Mouse (Mus musculus): ENCODE measurements around the gene Barhl2. TPM values are rescaled to one million over a fixed set of nuclear protein-coding genes. Genes with fewer than 3 reads are reported as not detected.
A peak's percentile ranks its signal among the peaks of the same experiment; 100 is the strongest.

Barhl2 gene
- total and polyA plus RNA-seq, 2 experiments from 2014 or later = not detected

- 64% methylated on average over 3 of the region's 3 CpGs for WGBS
- H3K9ac ChIP-seq (replicated peaks; ENCODE audit: low read depth, low read length) = no peak overlapping the region
- H3K4me3 ChIP-seq (ENCODE audit: low read depth, low read length) = no peak overlapping the region
- no peaks in the 10 kb centered on the region for H3K4me1 ChIP-seq (ENCODE audit: control insufficient read depth, insufficient read depth)
- no peaks in the 10 kb centered on the region for H3K9me3 ChIP-seq (replicated peaks; ENCODE audit: control insufficient read depth, low read length)
- H3K4me2 ChIP-seq (ENCODE audit: low read depth, low read length) = no peak overlapping the region
- no peak for TF ChIP-seq EP300 (IDR thresholded peaks at IDR 0.05; ENCODE audit: low read depth)
- no peak for TF ChIP-seq CTCF (IDR thresholded peaks at IDR 0.05; ENCODE audit: low read depth)
- H3K27ac ChIP-seq (ENCODE audit: low read depth) = no peak overlapping the region
- peaks cover 70% of the 10 kb centered on the region for H3K27me3 ChIP-seq (ENCODE audit: control insufficient read depth, insufficient read depth, low read length)
- DNase-seq (ENCODE audit: low spot score) = no peak
- H3K36me3 ChIP-seq (replicated peaks; ENCODE audit: control insufficient read depth, insufficient read depth, low read length) = no peaks in the 10 kb centered on the region
- no peak for ATAC-seq (ENCODE audit: insufficient read depth, low read depth)
Measured at GRCm38 (mm10) chr5:106445681-106446080, 12.3 kb downstream of the Barhl2 start.

GRCm38 (mm10) chr5:106438916-106439315, 19.1 kb downstream of the Barhl2 start:
- ATAC-seq (ENCODE audit: insufficient read depth, low read depth) = no peak
- WGBS = 81% methylated on average over 7 of the region's 7 CpGs
- H3K9me3 ChIP-seq (replicated peaks; ENCODE audit: control insufficient read depth, low read length) = no peaks in the 10 kb centered on the region

GRCm38 (mm10) chr5:106426069-106426468, 31.9 kb downstream of the Barhl2 start:
- 67% methylated on average over 7 of the region's 7 CpGs for WGBS
- Histone ChIP-seq H3K27ac (ENCODE audit: low read depth) (no peak overlapping the region), H3K4me3 (ENCODE audit: low read depth, low read length) (no peak overlapping the region), H3K4me1 (ENCODE audit: control insufficient read depth, insufficient read depth) (no peaks in the 10 kb centered on the region), H3K9ac (replicated peaks; ENCODE audit: low read depth, low read length) (no peak overlapping the region), H3K4me2 (ENCODE audit: low read depth, low read length) (no peak overlapping the region), H3K36me3 (replicated peaks; ENCODE audit: control insufficient read depth, insufficient read depth, low read length) (no peaks in the 10 kb centered on the region), H3K9me3 (replicated peaks; ENCODE audit: control insufficient read depth, low read length) (no peaks in the 10 kb centered on the region), H3K27me3 (ENCODE audit: control insufficient read depth, insufficient read depth, low read length) (peaks cover 2% of the 10 kb centered on the region; the same call in 1 of the 2 replicates)
- TF ChIP-seq CTCF (IDR thresholded peaks at IDR 0.05; ENCODE audit: low read depth) (no peak), EP300 (IDR thresholded peaks at IDR 0.05; ENCODE audit: low read depth) (no peak)
- ATAC-seq (ENCODE audit: insufficient read depth, low read depth) (no peak), DNase-seq (ENCODE audit: low spot score) (no peak)

More at GRCm38 (mm10) chr5:106438916-106439315, 19.1 kb downstream of the Barhl2 start:
- no peak overlapping the region for H3K4me3 ChIP-seq (ENCODE audit: low read depth, low read length)
- no peak for DNase-seq (ENCODE audit: low spot score)
- H3K4me1 ChIP-seq (ENCODE audit: control insufficient read depth, insufficient read depth) = no peaks in the 10 kb centered on the region
- no peak overlapping the region for H3K9ac ChIP-seq (replicated peaks; ENCODE audit: low read depth, low read length)
- no peaks in the 10 kb centered on the region for H3K36me3 ChIP-seq (replicated peaks; ENCODE audit: control insufficient read depth, insufficient read depth, low read length)
- H3K27me3 ChIP-seq (ENCODE audit: control insufficient read depth, insufficient read depth, low read length) = peaks cover 20% of the 10 kb centered on the region; the same call in 1 of the 2 replicates
- TF ChIP-seq CTCF (IDR thresholded peaks at IDR 0.05; ENCODE audit: low read depth) (no peak), EP300 (IDR thresholded peaks at IDR 0.05; ENCODE audit: low read depth) (no peak)
- no peak overlapping the region for H3K4me2 ChIP-seq (ENCODE audit: low read depth, low read length)
- no peak overlapping the region for H3K27ac ChIP-seq (ENCODE audit: low read depth)

- Histone ChIP-seq H3K27me3 (ENCODE audit: control insufficient read depth, insufficient read depth, low read length) (no peaks in the 10 kb centered on the region), H3K4me3 (ENCODE audit: low read depth, low read length) (no peak overlapping the region), H3K27ac (ENCODE audit: low read depth) (no peak overlapping the region), H3K36me3 (replicated peaks; ENCODE audit: control insufficient read depth, insufficient read depth, low read length) (no peaks in the 10 kb centered on the region), H3K4me1 (ENCODE audit: control insufficient read depth, insufficient read depth) (no peaks in the 10 kb centered on the region), H3K4me2 (ENCODE audit: low read depth, low read length) (no peak overlapping the region), H3K9ac (replicated peaks; ENCODE audit: low read depth, low read length) (no peak overlapping the region), H3K9me3 (replicated peaks; ENCODE audit: control insufficient read depth, low read length) (no peaks in the 10 kb centered on the region)
- no peak for TF ChIP-seq EP300 (IDR thresholded peaks at IDR 0.05; ENCODE audit: low read depth)
- no peak for TF ChIP-seq CTCF (IDR thresholded peaks at IDR 0.05; ENCODE audit: low read depth)
- DNase-seq (ENCODE audit: low spot score) = no peak
- no peak for ATAC-seq (ENCODE audit: insufficient read depth, low read depth)
- WGBS = 80% methylated on average over 8 of the region's 8 CpGs
Measured at GRCm38 (mm10) chr5:106420871-106421270, 37.1 kb downstream of the Barhl2 start.

GRCm38 (mm10) chr5:106420370-106420769, 37.6 kb downstream of the Barhl2 start:
- H3K9ac ChIP-seq (replicated peaks; ENCODE audit: low read depth, low read length) = no peak overlapping the region
- no peaks in the 10 kb centered on the region for H3K4me1 ChIP-seq (ENCODE audit: control insufficient read depth, insufficient read depth)
- no peak for ATAC-seq (ENCODE audit: insufficient read depth, low read depth)
- TF ChIP-seq EP300 (IDR thresholded peaks at IDR 0.05; ENCODE audit: low read depth) = no peak
- no peak for TF ChIP-seq CTCF (IDR thresholded peaks at IDR 0.05; ENCODE audit: low read depth)
- WGBS = 86% methylated on average over 11 of the region's 11 CpGs
- H3K4me2 ChIP-seq (ENCODE audit: low read depth, low read length) = no peak overlapping the region
- no peak for DNase-seq (ENCODE audit: low spot score)
- H3K9me3 ChIP-seq (replicated peaks; ENCODE audit: control insufficient read depth, low read length) = no peaks in the 10 kb centered on the region
- H3K4me3 ChIP-seq (ENCODE audit: low read depth, low read length) = no peak overlapping the region
- no peaks in the 10 kb centered on the region for H3K36me3 ChIP-seq (replicated peaks; ENCODE audit: control insufficient read depth, insufficient read depth, low read length)
- no peaks in the 10 kb centered on the region for H3K27me3 ChIP-seq (ENCODE audit: control insufficient read depth, insufficient read depth, low read length)
- H3K27ac ChIP-seq (ENCODE audit: low read depth) = no peak overlapping the region

- H3K9me3 ChIP-seq (replicated peaks; ENCODE audit: control insufficient read depth, low read length) = no peaks in the 10 kb centered on the region
- ATAC-seq (ENCODE audit: insufficient read depth, low read depth) = no peak
- no peaks in the 10 kb centered on the region for H3K27me3 ChIP-seq (ENCODE audit: control insufficient read depth, insufficient read depth, low read length)
- no peaks in the 10 kb centered on the region for H3K4me1 ChIP-seq (ENCODE audit: control insufficient read depth, insufficient read depth)
- TF ChIP-seq CTCF (IDR thresholded peaks at IDR 0.05; ENCODE audit: low read depth) (peak; percentile 18; the same call in 1 of the 2 replicates), EP300 (IDR thresholded peaks at IDR 0.05; ENCODE audit: low read depth) (no peak)
- WGBS = 28% methylated on average over 7 of the region's 7 CpGs
- no peak overlapping the region for H3K9ac ChIP-seq (replicated peaks; ENCODE audit: low read depth, low read length)
- H3K4me3 ChIP-seq (ENCODE audit: low read depth, low read length) = no peak overlapping the region
- no peak overlapping the region for H3K4me2 ChIP-seq (ENCODE audit: low read depth, low read length)
- H3K27ac ChIP-seq (ENCODE audit: low read depth) = no peak overlapping the region
- no peaks in the 10 kb centered on the region for H3K36me3 ChIP-seq (replicated peaks; ENCODE audit: control insufficient read depth, insufficient read depth, low read length)
- no peak for DNase-seq (ENCODE audit: low spot score)
Measured at GRCm38 (mm10) chr5:106417210-106417609, 40.8 kb downstream of the Barhl2 start.
